Mouse (Mus musculus): Measurements from ENCODE around the gene Ube2g1. TPM values are rescaled to one million over a fixed set of nuclear protein-coding genes. Genes with fewer than 3 reads are reported as not detected.
"Not testable (repeated sequence)": the region's sequence is repeated elsewhere in the genome, so short reads cannot be mapped to it uniquely, and the experiment has no call there.

Ube2g1 gene
- total RNA-seq, 2 experiments from 2014 or later: 65.6 to 72.0 TPM

DNA sequence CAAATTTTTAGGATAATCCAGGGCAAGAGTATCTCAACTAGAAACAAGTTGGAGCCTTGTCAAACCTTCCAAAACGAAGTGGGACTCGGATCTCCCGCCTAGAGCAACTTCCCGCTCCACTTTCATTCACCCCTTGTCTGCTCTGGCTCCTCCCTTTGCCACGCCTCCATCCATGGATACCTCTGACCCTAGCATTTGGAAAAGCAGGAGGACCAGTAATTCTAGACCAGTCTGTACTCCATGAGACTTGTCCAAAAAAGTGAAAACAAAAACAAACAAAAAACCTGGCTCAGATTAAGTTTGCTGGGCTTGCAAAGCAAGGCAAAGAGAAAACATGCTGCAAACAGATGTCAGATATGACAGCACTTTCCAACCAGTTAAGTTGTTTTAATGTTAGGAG lies 81.2 kb downstream of the Ube2g1 start:
- no peak for DNase-seq
- intact Hi-C loops (cut with DNase I): no loop called here

DNA sequence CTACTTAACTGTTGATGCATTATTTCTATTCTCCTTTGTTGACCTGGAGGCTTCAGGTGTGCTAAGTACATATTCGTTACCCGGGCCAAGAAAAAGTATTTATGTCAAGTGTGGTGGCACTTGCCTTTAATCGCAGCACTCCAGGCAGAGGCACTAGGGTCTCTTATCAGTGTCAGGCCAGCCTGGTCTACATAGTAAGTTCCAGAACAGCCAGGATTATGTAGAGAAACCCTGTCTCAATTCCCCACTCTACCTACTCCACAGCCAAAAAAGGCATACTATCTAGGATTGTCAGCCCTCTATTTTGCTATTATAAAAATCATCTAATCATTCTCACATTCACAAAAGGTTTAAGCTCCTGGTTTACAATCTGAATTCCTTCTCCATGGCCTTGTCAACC lies 82.0 kb downstream of the Ube2g1 start:
- intact Hi-C loops (cut with DNase I): no loop called here
- DNase-seq: no peak

DNA sequence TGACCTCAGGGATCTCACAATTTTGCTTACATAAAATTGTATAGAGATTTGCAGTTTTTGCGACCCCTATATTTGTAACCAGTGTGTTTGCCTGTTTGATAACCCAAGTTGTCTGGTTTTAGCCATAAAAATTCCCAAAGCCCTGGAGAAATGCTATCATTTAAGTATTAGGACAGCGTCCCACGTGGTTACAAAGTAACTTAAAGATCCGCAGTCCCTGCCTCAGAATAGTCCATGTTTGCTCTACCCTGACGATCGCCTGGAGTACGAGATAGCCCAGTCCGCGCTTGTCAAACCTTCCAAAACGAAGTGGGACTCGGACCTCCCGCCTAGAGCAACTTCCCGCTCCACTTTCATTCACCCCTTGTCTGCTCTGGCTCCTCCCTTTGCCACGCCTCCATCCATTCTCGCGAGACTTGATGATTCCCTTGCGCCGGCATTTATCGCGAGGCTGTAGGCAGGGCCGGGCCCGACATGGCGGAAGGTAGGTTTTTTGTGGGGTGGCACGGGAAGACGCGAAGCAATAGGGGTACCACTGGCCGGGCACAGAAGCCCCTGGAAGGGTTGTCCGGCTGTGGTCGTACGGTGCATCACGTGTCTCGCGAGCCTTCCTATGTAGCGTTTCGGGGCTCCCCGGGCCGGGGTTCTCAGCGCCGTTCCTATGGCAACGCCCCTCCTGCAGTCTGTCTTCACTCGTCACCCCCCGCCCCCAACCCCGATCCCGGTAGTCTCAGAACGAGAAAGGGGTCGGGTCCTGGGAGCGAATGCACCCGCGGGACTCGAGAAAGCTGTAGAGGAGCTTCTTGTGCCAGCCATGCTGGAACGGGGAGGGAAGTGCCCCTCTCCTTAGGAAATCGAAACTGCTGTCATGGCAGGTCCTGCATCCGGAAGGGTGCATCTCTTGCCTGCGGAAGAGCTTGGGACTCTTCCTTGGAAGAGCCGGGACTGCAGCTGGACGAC lies 82.7 kb downstream of the Ube2g1 start, which contains the start of gene Ankfy1:
Gene Ankfy1, plus strand, starts transcription at position 456 of the 960 bp plus-strand sequence.
- peak; percentile 96 for DNase-seq
- intact Hi-C loops (cut with DNase I): no loop called here

DNA sequence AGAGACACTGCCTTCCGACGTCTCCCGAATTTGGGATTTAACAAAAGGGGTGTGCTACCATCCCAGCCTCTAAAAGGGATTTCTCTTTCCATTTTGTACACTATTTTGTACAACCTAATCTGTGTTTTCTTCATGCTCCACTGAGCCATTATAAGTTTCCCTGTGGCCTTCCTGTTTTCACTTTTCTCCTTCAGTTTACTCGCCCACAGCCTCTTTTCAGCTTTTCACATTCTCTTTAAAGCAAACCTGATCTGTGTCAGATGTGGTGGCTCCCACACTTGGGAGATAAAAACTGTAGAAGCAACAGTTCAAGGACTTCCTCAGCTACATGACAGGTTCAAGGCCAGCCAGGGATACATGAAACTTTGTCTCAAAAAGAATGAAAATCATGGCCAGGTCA lies 85.3 kb downstream of the Ube2g1 start:
- intact Hi-C loops (cut with DNase I): no loop called here
- DNase-seq: no peak

- no peak for DNase-seq
- intact Hi-C loops (cut with DNase I): no loop called here
These were observed 87.9 kb downstream of the Ube2g1 start for GRCm38 (mm10) chr11:72695025-72695424.

GRCm38 (mm10) chr11:72696368-72696971 lies 89.4 kb downstream of the Ube2g1 start:
- DNase-seq: no peak
- intact Hi-C loops (cut with DNase I): no loop called here

- DNase-seq: no peak
- intact Hi-C loops (cut with DNase I): no loop called here
These were observed 90.2 kb downstream of the Ube2g1 start for GRCm38 (mm10) chr11:72697323-72697722.

DNA sequence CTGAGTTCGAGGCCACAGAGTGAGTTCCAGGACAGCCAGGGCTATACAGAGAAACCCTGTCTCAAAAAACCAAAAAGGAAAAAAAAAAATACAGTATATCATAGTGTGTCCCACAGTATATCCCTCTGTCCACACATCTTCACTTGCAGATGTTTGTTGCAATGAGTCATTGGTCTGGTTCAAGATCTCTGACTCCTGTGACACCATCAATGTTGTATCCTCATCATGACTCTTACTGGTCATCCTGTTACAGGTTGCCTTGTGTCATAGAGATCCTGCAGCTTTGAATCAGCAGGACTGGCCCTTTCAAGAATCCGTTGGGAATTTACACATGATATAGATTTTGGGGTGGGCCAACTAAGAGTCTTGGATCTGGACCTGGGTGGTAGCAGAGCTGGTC lies 98.0 kb downstream of the Ube2g1 start:
- intact Hi-C loops (cut with DNase I); DNase-seq: not testable (repeated sequence)

DNA sequence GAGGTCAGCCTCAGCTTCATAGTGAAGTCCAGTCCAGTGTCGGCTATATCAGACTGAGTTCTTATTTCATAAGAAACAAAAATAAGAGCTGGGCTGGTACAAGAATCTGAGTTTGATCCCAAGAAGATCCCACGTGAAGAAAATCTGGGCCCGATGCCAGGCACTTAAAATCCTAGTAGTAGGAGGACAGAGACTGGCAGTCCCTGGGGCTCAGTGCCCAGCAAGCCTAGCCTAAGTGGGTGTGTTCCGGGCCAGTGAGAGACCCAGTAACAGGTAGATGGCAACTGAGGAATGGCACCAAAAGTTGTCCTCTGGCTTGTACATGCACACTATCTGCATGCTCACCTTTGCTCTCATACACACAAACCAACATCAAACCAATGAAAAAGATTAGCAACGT lies 105.6 kb downstream of the Ube2g1 start:
- intact Hi-C loops (cut with DNase I): no loop called here
- no peak for DNase-seq

- intact Hi-C loops (cut with DNase I): no loop called here
- DNase-seq: no peak
These were observed 111.1 kb downstream of the Ube2g1 start for GRCm38 (mm10) chr11:72718161-72718560.

GRCm38 (mm10) chr11:72723165-72723564 lies 116.1 kb downstream of the Ube2g1 start:
- DNase-seq: no peak
- intact Hi-C loops (cut with DNase I): loop anchor here (5.0 kb wide), 1 partner anchor 151 kb away; no protein-coding TSS in a partner anchor

DNA sequence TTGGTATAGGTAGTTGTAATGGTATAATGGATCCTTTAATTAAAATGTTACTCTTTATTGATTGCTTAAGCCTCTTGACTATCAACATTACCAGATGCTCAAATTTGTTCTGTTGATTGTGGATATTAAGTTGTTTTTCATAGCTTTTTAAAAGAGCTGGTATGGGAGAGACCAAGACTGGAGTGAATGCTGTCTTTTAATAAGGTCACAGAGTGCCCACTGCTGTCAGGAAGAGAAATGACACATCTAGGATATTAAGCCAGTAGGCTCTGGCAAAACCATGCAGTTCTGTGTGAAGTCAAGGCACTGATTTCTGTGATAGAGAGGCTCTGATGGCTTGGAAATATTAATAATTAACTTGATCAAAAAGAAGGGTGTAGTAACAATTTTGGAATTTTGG lies 116.8 kb downstream of the Ube2g1 start:
- no peak for DNase-seq
- intact Hi-C loops (cut with DNase I): loop anchor here (5.0 kb wide), 1 partner anchor 152 kb away; no protein-coding TSS in a partner anchor

DNA sequence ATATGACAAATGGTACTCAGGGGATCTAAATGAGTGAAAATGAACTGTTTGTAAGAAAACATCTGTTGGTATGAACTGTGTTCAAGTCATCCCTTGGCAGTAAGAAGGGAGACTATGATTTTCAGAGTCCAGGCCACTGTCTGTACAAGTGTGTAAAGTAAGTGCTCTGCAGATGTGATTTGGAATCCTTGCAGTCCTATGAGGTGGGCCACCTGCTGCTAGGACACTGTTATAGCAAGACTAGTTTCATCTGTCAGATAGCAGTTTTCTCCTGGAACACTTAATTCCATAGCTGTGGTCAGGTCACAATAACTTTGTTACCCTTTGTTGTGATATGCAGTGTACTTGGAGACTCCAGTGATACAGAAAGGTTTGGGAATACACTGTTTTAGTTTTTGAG lies 118.9 kb downstream of the Ube2g1 start:
- intact Hi-C loops (cut with DNase I): no loop called here
- no peak for DNase-seq

GRCm38 (mm10) chr11:72733736-72734135 lies 126.7 kb downstream of the Ube2g1 start:
- intact Hi-C loops (cut with DNase I): loop anchor here (10.0 kb wide), 1 partner anchor 121 kb away; no protein-coding TSS in a partner anchor

DNA sequence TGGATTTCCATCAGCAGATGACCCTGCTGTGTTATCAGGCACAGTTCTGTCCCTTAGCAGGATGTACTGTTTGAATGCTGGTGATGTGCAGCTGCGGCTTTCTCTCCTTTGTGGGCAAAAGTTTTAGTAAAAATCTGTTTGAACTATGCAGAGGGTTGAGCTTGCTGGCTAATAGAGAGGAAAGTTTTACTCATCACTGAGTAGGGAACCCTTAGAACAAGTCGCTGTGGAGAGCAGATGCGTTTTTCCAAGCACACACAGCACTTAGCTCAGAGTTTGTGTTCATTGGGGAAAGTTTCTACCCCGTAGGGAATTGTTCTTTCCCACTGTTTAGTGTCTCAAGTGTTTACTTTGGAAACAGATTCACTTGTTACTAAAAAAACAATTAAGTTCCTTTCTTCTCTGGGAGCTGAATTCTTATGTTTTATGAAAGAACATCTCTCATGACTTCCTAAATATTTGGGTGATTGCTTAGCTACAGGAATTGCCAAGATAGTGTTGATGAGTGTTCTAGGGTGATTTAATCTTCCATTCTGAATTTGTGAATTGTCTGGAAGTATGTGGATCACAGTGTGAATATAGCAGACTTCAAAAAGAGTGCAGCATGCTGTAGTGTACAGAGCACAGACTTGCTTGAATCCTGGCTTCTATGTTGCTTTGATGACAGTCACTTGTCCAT lies 127.9 kb downstream of the Ube2g1 start:
- DNase-seq: no peak
- intact Hi-C loops (cut with DNase I): loop anchor here (10.0 kb wide), 1 partner anchor 120 kb away; no protein-coding TSS in a partner anchor

More at GRCm38 (mm10) chr11:72733736-72734135, 126.7 kb downstream of the Ube2g1 start:
- no peak for DNase-seq

DNA sequence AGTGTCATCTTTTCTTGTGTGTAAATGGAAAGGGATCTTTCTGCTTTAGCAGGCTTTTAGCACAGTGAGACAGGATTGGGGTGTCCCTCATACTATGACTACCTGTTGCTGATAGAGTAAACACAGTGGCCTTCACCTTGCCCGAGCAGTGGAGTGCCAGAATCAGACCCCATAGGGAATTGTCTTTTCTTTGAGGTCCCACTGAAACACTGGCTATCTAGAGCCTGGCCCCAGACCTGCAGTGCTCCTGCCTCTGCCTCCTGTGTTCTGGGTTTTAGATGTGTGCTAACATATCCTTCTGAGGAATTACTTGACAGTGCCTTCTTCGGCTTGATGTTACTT lies 128.4 kb downstream of the Ube2g1 start:
- no peak for DNase-seq
- intact Hi-C loops (cut with DNase I): loop anchor here (10.0 kb wide), 1 partner anchor 119 kb away; no protein-coding TSS in a partner anchor

Small RNA genes within 50 kb of the gene (microRNA-seq; reads per million reads assigned to microRNA genes)
- gene Gm25678: not detected

Other genes starting within 250 kb of the Ube2g1 start
- 1 to 10 TPM; 1.6 to 2.1 TPM for gene Tekt1, start 244.8 kb upstream of the Ube2g1 start, total RNA-seq (2021)
- 1 to 10 TPM; 9.6 to 9.9 TPM for gene Smtnl2, start 195.6 kb upstream of the Ube2g1 start, total RNA-seq (2021)
- gene Ggt6, start 171.8 kb upstream of the Ube2g1 start, total RNA-seq (2021): not detected
- gene Mybbp1a, start 165.9 kb upstream of the Ube2g1 start, total RNA-seq (2021): 10 to 100 TPM; 68.3 to 77.3 TPM
- 10 to 100 TPM; 36.5 to 37.0 TPM for gene Spns2, start 117.4 kb upstream of the Ube2g1 start, total RNA-seq (2021)
- under 1 TPM; 0.18 to 0.26 TPM for gene Spns3, start 56.8 kb upstream of the Ube2g1 start, total RNA-seq (2021)
- 10 to 100 TPM; 64.5 to 65.0 TPM for gene Ankfy1, start 82.7 kb downstream of the Ube2g1 start, total RNA-seq (2021)
- gene Cyb5d2, start 188.9 kb downstream of the Ube2g1 start, total RNA-seq (2021): 1 to 10 TPM; 6.5 to 7.3 TPM
- 10 to 100 TPM; 56.1 to 57.1 TPM for gene Zzef1, start 188.9 kb downstream of the Ube2g1 start, total RNA-seq (2021)

Data from left cerebral cortex, postnatal 4 days (tissue).